9 mouse cellular contexts compared by ENCODE assay signal in the genomic region with DNA sequence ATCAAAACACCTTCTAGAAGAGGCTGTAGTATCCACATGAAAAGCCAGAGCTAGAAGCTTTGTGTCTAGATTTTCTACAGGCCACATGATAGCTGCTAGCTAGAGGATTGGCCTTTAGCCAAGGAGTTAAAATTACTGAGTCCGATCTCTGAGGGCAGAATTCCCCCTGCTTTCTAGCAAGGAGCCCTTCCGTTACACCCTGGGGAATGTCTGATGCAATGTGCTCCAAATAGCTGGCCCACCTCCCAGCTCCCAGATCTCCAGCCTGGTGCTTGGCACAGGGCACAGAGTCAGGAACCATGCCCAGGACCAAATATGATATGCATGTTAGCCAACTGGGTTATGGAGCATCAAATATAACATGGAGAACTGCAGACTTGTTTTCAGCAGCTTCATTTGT.
DNase-seq lines count a peak whose midpoint lies in the region; ATAC-seq lines count a peak whose summit lies in the region.
"Had no signal": no experiment of that assay in that cellular context is flagged by ENCODE, and none has a peak within 500 bp of the region (broad histone marks: within the 10 kb centered on the region; RNA-seq: fewer than 3 reads in every experiment).

No protein-coding gene starts in this region.

- peaks cover 3% of the 10 kb centered on the region for H3K36me3 ChIP-seq in hindbrain, embryonic 15.5 days
- no peaks in the 10 kb centered on the region for H3K36me3 ChIP-seq in hindbrain, embryonic 10.5 days
- no peaks in the 10 kb centered on the region for H3K36me3 ChIP-seq in hindbrain, embryonic 16.5 days (ENCODE audit: control insufficient read depth, insufficient read depth, low read length)
- H3K36me3 ChIP-seq in lung, embryonic 16.5 days (ENCODE audit: control insufficient read depth, insufficient read depth, low read length), result no peaks in the 10 kb centered on the region

- H3K27me3 ChIP-seq in hindbrain, embryonic 15.5 days, result no peaks in the 10 kb centered on the region
- H3K27me3 ChIP-seq in hindbrain, embryonic 10.5 days (ENCODE audit: insufficient read depth, poor library complexity, severe bottlenecking), result no peaks in the 10 kb centered on the region
- no peaks in the 10 kb centered on the region for H3K27me3 ChIP-seq in hindbrain, embryonic 16.5 days (replicated peaks; ENCODE audit: control insufficient read depth, insufficient read depth, low read length)
- H3K27me3 ChIP-seq in lung, embryonic 16.5 days (ENCODE audit: control insufficient read depth, insufficient read depth, low read depth, low read length), result no peaks in the 10 kb centered on the region

- peak; percentile 52 for ATAC-seq in hindbrain, embryonic 15.5 days (ENCODE audit: low FRiP score, low read depth)
- peak; percentile 88 for ATAC-seq in hindbrain, embryonic 16.5 days
- ATAC-seq in lung, embryonic 16.5 days (ENCODE audit: low read depth), result peak; percentile 84
- no peak for ATAC-seq in erythroblast, adult 5-6 weeks (replicated peaks; ENCODE audit: low FRiP score, poor library complexity, severe bottlenecking)

- no peak overlapping the region; the same call in 1 of the 2 replicates for H3K27ac ChIP-seq in hindbrain, embryonic 15.5 days (replicated peaks)
- no peak overlapping the region for H3K27ac ChIP-seq in hindbrain, embryonic 10.5 days
- no peak overlapping the region for H3K27ac ChIP-seq in hindbrain, embryonic 16.5 days (ENCODE audit: low read depth, low read length)
- H3K27ac ChIP-seq in lung, embryonic 16.5 days (ENCODE audit: low read length), result no peak overlapping the region
- H3K27ac ChIP-seq: macrophage had no signal

- no peak overlapping the region for H3K4me2 ChIP-seq in hindbrain, embryonic 15.5 days
- no peak overlapping the region for H3K4me2 ChIP-seq in hindbrain, embryonic 16.5 days (ENCODE audit: low read length)
- H3K4me2 ChIP-seq in lung, embryonic 16.5 days (ENCODE audit: low read depth, low read length), result no peak overlapping the region

- no peaks in the 10 kb centered on the region for H3K9me3 ChIP-seq in hindbrain, embryonic 15.5 days
- peaks cover 3% of the 10 kb centered on the region; the same call in 1 of the 2 replicates for H3K9me3 ChIP-seq in hindbrain, embryonic 10.5 days
- H3K9me3 ChIP-seq in hindbrain, embryonic 16.5 days (ENCODE audit: control insufficient read depth, low read length), result no peaks in the 10 kb centered on the region
- no peaks in the 10 kb centered on the region for H3K9me3 ChIP-seq in lung, embryonic 16.5 days (ENCODE audit: control insufficient read depth, low read length)

- H3K9ac ChIP-seq in hindbrain, embryonic 15.5 days, result no peak overlapping the region
- no peak overlapping the region for H3K9ac ChIP-seq in hindbrain, embryonic 16.5 days (ENCODE audit: low read depth, low read length)
- H3K9ac ChIP-seq in lung, embryonic 16.5 days (ENCODE audit: low read length), result no peak overlapping the region

- no peak overlapping the region for H3K4me3 ChIP-seq in hindbrain, embryonic 15.5 days
- no peak overlapping the region for H3K4me3 ChIP-seq in hindbrain, embryonic 10.5 days
- H3K4me3 ChIP-seq in hindbrain, embryonic 16.5 days (ENCODE audit: low read length), result no peak overlapping the region
- H3K4me3 ChIP-seq in lung, embryonic 16.5 days (ENCODE audit: low read length), result no peak overlapping the region

- WGBS in hindbrain, embryonic 15.5 days, result 25% methylated on average over 2 of the region's 2 CpGs
- WGBS in hindbrain, embryonic 10.5 days, result 76% methylated on average over 2 of the region's 2 CpGs
- 30% methylated on average over 2 of the region's 2 CpGs for WGBS in hindbrain, embryonic 16.5 days
- 7% methylated on average over 2 of the region's 2 CpGs for WGBS in lung, embryonic 16.5 days

- no peak for DNase-seq in hindbrain, embryonic 10.5 days (ENCODE audit: low spot score)
- peak; percentile 82 for DNase-seq in adrenal gland, postnatal 10 days
- peak; percentile 82 for DNase-seq in gastrocnemius, adult 18-20 months (ENCODE audit: low spot score)
- no peak for DNase-seq in thymus, postnatal 25 days

- H3K4me1 ChIP-seq in hindbrain, embryonic 15.5 days (replicated peaks), result peaks cover 10% of the 10 kb centered on the region; the same call in 1 of the 2 replicates
- 0 out of 2 replicates have a peak, but pooled peaks cover 8% of the 10 kb centered on the region for H3K4me1 ChIP-seq in hindbrain, embryonic 10.5 days (replicated peaks)
- no peaks in the 10 kb centered on the region for H3K4me1 ChIP-seq in hindbrain, embryonic 16.5 days (ENCODE audit: control insufficient read depth, insufficient read depth, low read depth, low read length)
- H3K4me1 ChIP-seq in lung, embryonic 16.5 days (replicated peaks; ENCODE audit: control insufficient read depth, insufficient read depth, low read length), result peaks cover 2% of the 10 kb centered on the region

Comparison
In these comparisons a context has a peak if more than half of its experiments do, and no peak if none do; other contexts are left out.
1. DNase-seq: peak in adrenal gland, postnatal 10 days (single experiment) and gastrocnemius, adult 18-20 months (single experiment); none in hindbrain, embryonic 10.5 days (single experiment) and thymus, postnatal 25 days (single experiment).